Mouse (Mus musculus): ENCODE measurements at regions not wholly inside any gene's neighbourhood (a gene's known extent, or its start where the extent isn't known, plus 50 kb on each side); places are given as distances from the start of the nearest gene placed in this dataset.

- DNase-seq (ENCODE audit: inconsistent ontology term): no peak
Observed at GRCm38 (mm10) chr16:47354279-47354678, 856.0 kb upstream of the Nectin3 start.

DNA sequence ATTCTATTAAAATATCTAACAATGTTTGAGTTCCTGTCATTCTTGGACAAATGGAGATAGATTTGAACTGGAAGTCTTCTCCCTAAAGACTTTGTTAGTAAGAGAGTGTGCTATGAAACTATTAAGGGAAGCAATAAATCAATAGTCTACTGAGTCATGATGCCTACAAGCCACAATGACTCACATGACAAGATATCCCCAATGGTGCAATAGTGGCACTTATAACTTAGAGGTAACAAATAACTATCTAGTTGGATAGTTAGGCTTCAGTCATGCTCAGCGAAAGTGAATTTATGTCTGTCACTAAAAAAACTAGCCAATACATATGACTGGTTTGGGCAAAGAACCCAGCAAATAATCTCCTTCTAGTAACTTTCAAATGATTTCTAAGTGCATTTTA lies 889.1 kb upstream of the Dppa4 start:
- DNase-seq (ENCODE audit: inconsistent ontology term): no peak

DNA sequence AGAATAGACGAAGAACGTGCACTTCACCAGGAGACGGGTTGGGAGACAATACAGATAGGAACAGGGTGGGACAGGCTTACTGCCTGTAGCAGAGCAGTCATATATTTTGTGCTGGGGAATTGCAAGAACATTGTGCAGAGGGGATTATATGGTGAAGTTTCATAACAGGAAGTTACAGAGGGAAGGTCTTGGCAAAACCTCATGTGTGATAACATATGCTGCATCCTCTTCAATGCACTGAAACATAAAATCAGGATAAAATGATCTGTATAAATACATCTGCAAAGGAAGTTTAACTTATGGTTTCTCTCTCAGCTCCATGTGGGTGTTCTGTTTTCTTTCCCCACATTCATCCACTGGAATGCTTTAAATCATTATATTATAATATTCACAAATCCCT lies 876.5 kb upstream of the Dppa4 start:
- no peak for DNase-seq (ENCODE audit: inconsistent ontology term)

DNA sequence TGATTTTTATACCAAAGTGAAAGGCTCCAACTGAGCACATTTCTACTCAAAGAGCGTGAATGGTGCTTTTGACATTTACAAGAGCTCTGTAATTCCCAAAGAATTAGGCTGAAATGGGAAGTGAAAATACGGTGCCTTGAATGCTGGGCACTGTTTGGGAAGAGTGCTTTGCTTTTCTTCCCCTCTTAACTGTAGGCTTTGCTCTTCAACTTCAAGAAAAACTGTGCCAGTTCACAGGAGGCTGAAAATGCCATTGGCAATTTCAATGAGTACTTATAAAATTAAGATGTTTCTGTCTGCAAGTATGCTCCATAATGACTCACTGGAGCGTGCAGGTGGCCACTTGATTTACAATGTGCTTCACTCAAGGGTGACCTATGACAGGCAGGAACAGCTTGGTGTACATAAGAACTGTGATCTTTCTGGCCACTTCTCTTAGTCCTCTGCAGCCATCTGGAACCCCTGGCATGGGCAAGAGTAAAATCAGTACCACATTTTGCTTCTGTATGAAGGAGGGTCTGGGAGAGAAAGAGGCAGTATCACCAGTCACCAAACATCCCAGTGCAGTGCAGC lies 864.8 kb upstream of the Dppa4 start:
- peak; percentile 7 for DNase-seq (ENCODE audit: inconsistent ontology term)

- no peak for DNase-seq (ENCODE audit: inconsistent ontology term)
Observed at GRCm38 (mm10) chr16:47445083-47445482, 838.5 kb upstream of the Dppa4 start.

DNA sequence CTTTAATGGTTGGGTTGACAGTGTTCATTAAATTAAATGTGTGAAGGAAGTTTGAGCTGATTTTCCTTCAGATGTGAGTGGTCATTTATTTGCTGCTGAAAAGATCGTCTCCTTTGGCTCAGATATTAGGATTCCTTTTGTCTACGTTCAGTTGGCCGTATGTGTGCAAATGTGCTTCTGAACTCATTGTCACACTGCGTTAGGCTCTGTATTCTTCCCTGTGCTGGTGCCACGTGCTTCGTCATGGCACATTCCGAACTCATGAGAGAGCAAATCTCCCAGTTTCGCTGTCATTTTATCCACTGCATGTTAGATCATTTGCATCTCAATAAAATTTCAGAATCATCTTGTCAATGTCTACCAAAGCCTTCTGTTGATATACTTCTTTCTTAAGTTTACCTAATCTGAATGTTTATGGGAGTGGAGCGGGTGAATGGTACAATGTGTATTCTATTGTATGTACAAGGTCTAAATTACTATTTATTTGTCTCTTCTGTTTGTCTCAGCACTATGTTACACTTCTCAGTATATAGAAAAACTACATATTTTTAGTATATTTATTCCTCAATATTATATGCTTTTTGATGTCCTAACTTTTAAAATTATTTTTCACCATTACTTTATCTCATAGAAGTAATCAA lies 808.0 kb upstream of the Dppa4 start:
- peak; percentile 82 for DNase-seq (ENCODE audit: inconsistent ontology term)

GRCm38 (mm10) chr16:47482071-47482470 lies 801.5 kb upstream of the Dppa4 start:
- DNase-seq (ENCODE audit: inconsistent ontology term): no peak

GRCm38 (mm10) chr16:47488525-47488924 lies 795.0 kb upstream of the Dppa4 start:
- no peak for DNase-seq (ENCODE audit: inconsistent ontology term)

DNA sequence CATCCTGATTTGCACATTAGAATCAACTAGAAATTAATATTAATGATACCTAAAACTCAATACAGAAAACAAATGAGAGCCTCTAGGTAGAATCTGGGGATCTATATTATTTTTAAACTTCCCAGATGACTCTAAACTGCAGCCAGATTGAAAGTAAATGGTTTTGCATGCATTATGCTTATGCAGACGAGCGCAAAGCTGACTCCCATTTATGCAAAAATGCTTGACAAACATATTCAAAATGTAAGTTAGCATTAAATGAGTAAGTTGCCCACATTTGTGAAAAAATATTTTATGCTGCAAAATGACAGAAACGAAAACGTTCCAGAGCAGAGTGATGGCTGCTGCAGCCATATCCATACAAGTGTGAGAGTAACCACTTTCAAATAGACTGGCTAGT lies 757.7 kb upstream of the Dppa4 start:
- no peak for DNase-seq (ENCODE audit: inconsistent ontology term)

DNA sequence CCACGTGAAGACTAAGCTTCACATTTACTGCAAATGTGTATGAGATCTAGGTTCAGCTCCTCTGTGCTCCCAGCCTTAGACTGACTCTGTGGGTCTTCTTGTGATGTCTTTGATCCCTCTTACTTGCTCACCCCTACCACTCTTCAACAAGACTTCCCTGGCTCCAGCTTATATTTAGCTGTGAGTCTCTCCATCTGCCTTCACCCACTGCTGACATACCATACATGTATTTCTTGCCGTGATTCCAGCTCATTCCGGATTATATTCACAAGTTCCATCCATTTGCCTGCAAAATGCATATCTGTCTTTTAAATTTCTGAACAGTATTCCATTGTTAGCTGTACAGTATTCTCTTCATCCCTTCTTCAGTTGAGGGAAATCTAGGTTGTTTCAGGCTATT lies 756.9 kb upstream of the Dppa4 start:
- no peak for DNase-seq (ENCODE audit: inconsistent ontology term)

DNA sequence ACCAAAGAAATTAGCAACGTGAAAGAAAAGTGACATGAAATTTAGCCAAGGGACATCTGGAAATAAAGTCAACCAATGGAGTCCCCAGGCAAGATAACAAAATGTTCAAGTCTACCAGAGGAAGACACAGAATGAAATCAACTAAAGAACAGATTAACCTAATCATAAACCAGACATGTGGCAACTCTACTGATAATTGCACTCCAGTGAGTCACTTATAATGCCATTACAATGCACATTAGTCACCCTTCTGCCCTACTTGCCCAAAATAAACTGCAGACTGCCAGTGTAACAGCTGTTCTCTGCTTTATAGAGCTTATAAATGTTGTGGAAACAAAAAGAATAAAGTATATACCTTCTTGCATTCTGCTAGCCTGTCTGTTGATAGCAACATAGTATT lies 747.0 kb upstream of the Dppa4 start:
- DNase-seq (ENCODE audit: inconsistent ontology term): peak; percentile 54

DNA sequence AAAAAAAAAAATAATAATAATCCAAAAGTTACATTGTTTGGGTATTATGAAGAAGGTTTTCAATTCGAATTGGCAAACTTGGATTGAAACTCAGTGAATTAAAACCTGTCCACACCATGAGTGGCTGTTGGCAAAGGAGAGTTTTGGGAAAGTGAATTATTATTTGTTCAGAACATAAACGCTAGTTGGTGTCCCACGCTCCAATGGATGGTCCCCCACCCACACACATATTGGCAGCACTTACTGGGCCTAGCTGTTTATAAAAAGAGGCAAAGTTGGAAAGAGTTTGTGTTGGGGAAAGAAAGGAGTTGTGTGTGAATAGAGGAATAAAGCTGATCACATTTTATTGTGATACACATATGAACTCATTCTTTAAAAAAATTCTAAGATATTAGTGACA lies 732.4 kb upstream of the Dppa4 start:
- no peak for DNase-seq (ENCODE audit: inconsistent ontology term)

GRCm38 (mm10) chr16:47568051-47568450 lies 715.5 kb upstream of the Dppa4 start:
- DNase-seq (ENCODE audit: inconsistent ontology term): no peak

- no peak for DNase-seq (ENCODE audit: inconsistent ontology term)
Observed at GRCm38 (mm10) chr16:47599476-47599875, 684.1 kb upstream of the Dppa4 start.
